Mouse (Mus musculus) forebrain, embryonic 16.5 days (tissue): ENCODE measurements around the gene Tbc1d4. TPM values are rescaled to one million over a fixed set of nuclear protein-coding genes. Genes with fewer than 3 reads are reported as not detected.

Experiments used
- ATAC-seq: fragments of 200-750 bp; cut with Nextera tagmentation; 2 replicates; pipeline ENCODE4 v1.8.0; 2017; ENCODE audit warnings: mild to moderate bottlenecking, moderate library complexity
- H3K27ac ChIP-seq: fragments of 300-500 bp; sonication (generic); 2 replicates; pipeline ENCODE4 v1.5.1; 2014; ENCODE audit warnings: low read length, control low read depth
- H3K27me3 ChIP-seq: fragments of 300-500 bp; sonication (generic); replicated peaks from 2 replicates; pipeline ENCODE4 v1.6.1; 2014; ENCODE audit warnings: low read length; ENCODE audit not compliant: control insufficient read depth, insufficient read depth
- H3K36me3 ChIP-seq: fragments of 300-500 bp; sonication (generic); 2 replicates; pipeline ENCODE4 v1.6.1; 2014; ENCODE audit not compliant: control insufficient read depth, insufficient read depth
- H3K4me1 ChIP-seq: fragments of 300-500 bp; sonication (generic); replicated peaks from 2 replicates; pipeline ENCODE4 v1.6.1; 2014; ENCODE audit warnings: low read length; ENCODE audit not compliant: control insufficient read depth, insufficient read depth
- H3K4me2 ChIP-seq: fragments of 300-500 bp; sonication (generic); 2 replicates; pipeline ENCODE4 v1.6.1; 2014; ENCODE audit warnings: mild to moderate bottlenecking, low read length, control low read depth
- H3K4me3 ChIP-seq: fragments of 300-500 bp; sonication (generic); replicated peaks from 2 replicates; pipeline ENCODE4 v1.5.1; 2014; ENCODE audit warnings: mild to moderate bottlenecking, low read length, control low read depth
- H3K9ac ChIP-seq: fragments of 300-500 bp; sonication (generic); replicated peaks from 2 replicates; pipeline ENCODE4 v1.6.1; 2014; ENCODE audit warnings: low read depth, low read length, control low read depth
- H3K9me3 ChIP-seq: fragments of 300-500 bp; sonication (generic); 2 replicates; pipeline ENCODE4 v1.6.1; 2016; ENCODE audit warnings: low read length; ENCODE audit not compliant: control insufficient read depth
- WGBS: fragments of 180-500 bp; shearing (Covaris S2); extraction: QIAGEN DNeasy Blood & Tissue Kit; methylation state at CpG from one replicate; pipeline ENCODE4 v1.1.7; 2014; 5-methylcytosine and 5-hydroxymethylcytosine counted together
- polyA plus RNA-seq: library from polyadenylated mRNA; unstranded; fragments of >200 nt; fragmentation: Nextera tagmentation; extraction: Ambion mirVana; gene quantifications from 2 replicates; pipeline ENCODE4 v1.2.1, GENCODE M21; 2015

Tbc1d4 gene
- polyA plus RNA-seq, 1 experiment from 2014 or later: 8.1 TPM

DNA sequence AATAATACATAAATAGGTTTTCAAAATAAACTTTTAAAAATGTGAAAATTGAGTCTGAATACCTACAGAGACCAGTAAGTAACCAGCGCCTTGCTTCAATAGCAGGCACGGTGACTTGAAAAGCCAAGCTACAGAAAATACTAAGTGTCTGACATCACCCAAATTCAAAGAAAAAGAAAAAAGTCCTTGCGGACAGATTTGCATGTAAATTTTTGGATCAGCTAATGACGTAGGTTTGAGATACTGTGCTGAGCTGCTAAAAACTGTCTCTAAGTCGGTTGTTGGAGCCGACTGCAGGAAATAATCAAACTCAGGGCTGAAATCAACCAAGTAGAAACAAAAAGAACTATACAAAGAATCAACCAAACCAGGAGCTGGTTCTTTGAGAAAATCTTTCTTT is 107.1 kb downstream of the Tbc1d4 start:
- Histone ChIP-seq H3K9ac (no peak overlapping the region), H3K27me3 (no peaks in the 10 kb centered on the region), H3K27ac (no peak overlapping the region), H3K4me2 (peak overlapping the region; percentile 31; the same call in 1 of the 2 replicates), H3K9me3 (no peaks in the 10 kb centered on the region), H3K36me3 (no peaks in the 10 kb centered on the region), H3K4me3 (no peak overlapping the region), H3K4me1 (peaks cover 6% of the 10 kb centered on the region)
- WGBS: 12% methylated on average over 6 of the region's 6 CpGs
- ATAC-seq: no peak

GRCm38 (mm10) chr14:101501452-101501851 is 107.5 kb downstream of the Tbc1d4 start:
- Histone ChIP-seq H3K36me3 (no peaks in the 10 kb centered on the region), H3K9ac (no peak overlapping the region), H3K4me1 (peaks cover 6% of the 10 kb centered on the region), H3K9me3 (no peaks in the 10 kb centered on the region), H3K27me3 (no peaks in the 10 kb centered on the region), H3K4me3 (no peak overlapping the region), H3K27ac (no peak overlapping the region), H3K4me2 (peak overlapping the region; percentile 31; the same call in 1 of the 2 replicates)
- 30% methylated on average over 11 of the region's 11 CpGs for WGBS
- ATAC-seq: no peak

DNA sequence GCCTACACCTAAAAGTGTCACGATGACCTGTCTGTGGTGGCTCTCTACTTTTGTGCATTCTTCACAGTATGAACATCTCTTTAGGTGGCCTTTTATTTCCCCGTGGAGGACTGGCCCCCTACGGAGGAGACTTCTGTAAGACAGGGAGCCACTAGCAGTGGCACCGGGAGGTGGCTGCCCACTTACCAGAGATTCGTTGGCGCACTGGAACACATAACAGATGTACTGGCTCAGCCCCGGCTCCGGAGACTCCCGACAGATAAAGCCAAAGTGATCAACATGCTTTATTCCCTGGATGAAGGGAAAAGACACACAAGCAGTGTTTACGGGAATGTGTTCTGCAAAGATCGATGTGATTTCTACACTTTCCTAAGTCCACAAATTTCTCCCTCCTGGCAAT is 108.2 kb downstream of the Tbc1d4 start:
- ATAC-seq: peak; percentile 49; the same call in 1 of the 2 replicates
- H3K4me2 ChIP-seq: no peak overlapping the region
- H3K27ac ChIP-seq: no peak overlapping the region
- H3K9ac ChIP-seq: no peak overlapping the region
- H3K9me3 ChIP-seq: no peaks in the 10 kb centered on the region
- WGBS: 36% methylated on average over 11 of the region's 11 CpGs
- H3K4me3 ChIP-seq: no peak overlapping the region
- no peaks in the 10 kb centered on the region for H3K27me3 ChIP-seq
- H3K36me3 ChIP-seq: no peaks in the 10 kb centered on the region
- H3K4me1 ChIP-seq: peaks cover 6% of the 10 kb centered on the region

- Histone ChIP-seq H3K4me1 (peaks cover 6% of the 10 kb centered on the region), H3K4me2 (no peak overlapping the region), H3K9me3 (no peaks in the 10 kb centered on the region), H3K36me3 (no peaks in the 10 kb centered on the region), H3K4me3 (no peak overlapping the region), H3K27me3 (no peaks in the 10 kb centered on the region), H3K27ac (no peak overlapping the region), H3K9ac (no peak overlapping the region)
- 95% methylated on average over 1 of the region's 1 CpGs for WGBS
- ATAC-seq: no peak
These were observed 109.2 kb downstream of the Tbc1d4 start for GRCm38 (mm10) chr14:101499838-101500237.

DNA sequence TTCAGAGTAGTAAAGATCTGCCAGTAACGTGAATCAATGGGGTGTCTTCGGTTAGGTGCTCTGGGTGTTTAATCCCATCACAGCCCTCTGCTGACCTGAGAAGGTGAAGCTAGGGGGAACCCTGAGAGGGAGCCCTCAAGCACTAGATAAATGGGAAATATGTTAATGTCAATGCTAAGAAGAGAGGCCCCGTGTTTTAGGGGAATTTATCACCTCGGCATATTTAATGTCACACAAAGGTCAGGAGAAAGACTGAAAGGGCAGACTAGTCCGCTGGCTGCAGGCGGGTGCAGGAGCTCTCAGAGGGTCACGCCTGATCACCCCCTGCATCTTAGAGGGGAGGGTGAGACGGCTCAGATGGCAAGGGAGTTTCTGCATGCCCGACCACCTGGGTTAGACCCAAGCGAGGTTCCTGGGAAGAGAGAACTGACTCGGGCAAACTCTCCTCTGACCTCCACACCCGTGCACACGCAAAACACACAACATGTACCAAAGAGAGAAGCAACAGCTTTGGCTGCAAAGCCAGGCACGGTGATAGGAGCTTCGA is 120.7 kb downstream of the Tbc1d4 start:
- no peaks in the 10 kb centered on the region for H3K27me3 ChIP-seq
- no peak overlapping the region for H3K4me3 ChIP-seq
- H3K9me3 ChIP-seq: no peaks in the 10 kb centered on the region
- no peaks in the 10 kb centered on the region for H3K4me1 ChIP-seq
- 73% methylated on average over 15 of the region's 15 CpGs for WGBS
- no peak overlapping the region for H3K9ac ChIP-seq
- no peaks in the 10 kb centered on the region for H3K36me3 ChIP-seq
- no peak overlapping the region for H3K4me2 ChIP-seq
- no peak overlapping the region for H3K27ac ChIP-seq
- no peak for ATAC-seq

GRCm38 (mm10) chr14:101486550-101486949 is 122.4 kb downstream of the Tbc1d4 start:
- 60% methylated on average over 3 of the region's 3 CpGs for WGBS
- H3K4me1 ChIP-seq: no peaks in the 10 kb centered on the region
- no peaks in the 10 kb centered on the region for H3K27me3 ChIP-seq
- no peak for ATAC-seq
- H3K9me3 ChIP-seq: no peaks in the 10 kb centered on the region
- H3K36me3 ChIP-seq: no peaks in the 10 kb centered on the region
- H3K4me3 ChIP-seq: no peak overlapping the region
- H3K9ac ChIP-seq: no peak overlapping the region
- H3K4me2 ChIP-seq: no peak overlapping the region
- H3K27ac ChIP-seq: no peak overlapping the region

DNA sequence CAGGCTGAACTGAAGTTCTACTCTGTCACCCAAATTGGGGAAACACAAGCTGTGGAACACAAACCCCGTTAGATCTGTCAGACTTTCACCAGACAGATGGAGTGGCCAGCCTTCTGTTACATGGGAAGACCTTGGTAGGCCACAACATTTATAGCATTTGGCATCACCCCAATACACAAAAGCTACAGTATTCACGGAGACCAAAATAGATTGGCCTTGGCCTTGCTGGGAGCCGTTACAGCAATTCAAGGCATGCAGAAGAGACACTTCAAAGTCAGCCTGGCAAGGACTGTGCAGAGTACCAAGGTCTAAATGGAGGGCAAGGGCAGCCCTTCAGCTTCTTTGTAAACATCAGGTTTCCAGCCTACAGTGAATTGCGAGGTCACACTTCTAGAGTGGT is 125.8 kb downstream of the Tbc1d4 start:
- Histone ChIP-seq H3K4me2 (no peak overlapping the region), H3K9me3 (no peaks in the 10 kb centered on the region), H3K9ac (no peak overlapping the region), H3K36me3 (no peaks in the 10 kb centered on the region), H3K4me3 (no peak overlapping the region), H3K4me1 (no peaks in the 10 kb centered on the region), H3K27me3 (no peaks in the 10 kb centered on the region), H3K27ac (no peak overlapping the region)
- 0 out of 2 replicates have a peak, but pooled peaks have one; percentile 27 for ATAC-seq
- 60% methylated on average over 4 of the region's 4 CpGs for WGBS

- no peaks in the 10 kb centered on the region for H3K36me3 ChIP-seq
- H3K9ac ChIP-seq: no peak overlapping the region
- H3K27ac ChIP-seq: no peak overlapping the region
- H3K4me2 ChIP-seq: no peak overlapping the region
- H3K9me3 ChIP-seq: no peaks in the 10 kb centered on the region
- no peak for ATAC-seq
- no peak overlapping the region for H3K4me3 ChIP-seq
- H3K27me3 ChIP-seq: no peaks in the 10 kb centered on the region
- no peaks in the 10 kb centered on the region for H3K4me1 ChIP-seq
- 41% methylated on average over 4 of the region's 4 CpGs for WGBS
These were observed 126.7 kb downstream of the Tbc1d4 start for GRCm38 (mm10) chr14:101482270-101482669.

DNA sequence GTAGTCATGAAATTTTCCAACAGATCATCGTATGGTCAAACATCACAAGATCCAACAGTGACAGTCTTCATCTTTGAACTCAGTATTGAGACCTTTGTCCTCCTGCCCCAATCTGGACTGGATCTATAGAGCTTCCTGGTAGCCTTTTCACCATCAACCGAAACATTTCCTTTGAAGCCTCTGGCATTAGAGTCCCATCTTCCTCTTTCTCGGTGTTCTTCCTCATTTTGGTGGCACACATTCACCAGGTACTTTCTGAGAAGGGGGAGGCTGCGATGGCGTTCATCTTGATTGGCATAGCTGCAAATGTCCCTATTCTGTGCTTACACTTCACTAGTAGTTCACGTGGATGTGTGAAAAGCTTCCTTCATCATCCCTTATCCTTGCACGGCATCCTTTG is 127.8 kb downstream of the Tbc1d4 start:
- no peak overlapping the region for H3K4me3 ChIP-seq
- WGBS: 81% methylated on average over 7 of the region's 7 CpGs
- H3K27me3 ChIP-seq: no peaks in the 10 kb centered on the region
- no peaks in the 10 kb centered on the region for H3K4me1 ChIP-seq
- H3K9ac ChIP-seq: no peak overlapping the region
- no peak overlapping the region for H3K27ac ChIP-seq
- no peak overlapping the region for H3K4me2 ChIP-seq
- no peaks in the 10 kb centered on the region for H3K36me3 ChIP-seq
- H3K9me3 ChIP-seq: no peaks in the 10 kb centered on the region
- no peak for ATAC-seq

GRCm38 (mm10) chr14:101480541-101480940 is 128.4 kb downstream of the Tbc1d4 start:
- no peaks in the 10 kb centered on the region for H3K4me1 ChIP-seq
- no peaks in the 10 kb centered on the region for H3K9me3 ChIP-seq
- no peak overlapping the region for H3K4me3 ChIP-seq
- ATAC-seq: no peak
- H3K36me3 ChIP-seq: no peaks in the 10 kb centered on the region
- no peak overlapping the region for H3K9ac ChIP-seq
- 93% methylated on average over 7 of the region's 7 CpGs for WGBS
- no peak overlapping the region for H3K27ac ChIP-seq
- H3K27me3 ChIP-seq: no peaks in the 10 kb centered on the region
- H3K4me2 ChIP-seq: no peak overlapping the region
